Mouse (Mus musculus): ENCODE measurements around the gene Tspan33. TPM values are rescaled to one million over a fixed set of nuclear protein-coding genes. Genes with fewer than 3 reads are reported as not detected.
A peak's percentile ranks its signal among the peaks of the same experiment; 100 is the strongest.
"Not testable (repeated sequence)": the region's sequence is repeated elsewhere in the genome, so short reads cannot be mapped to it uniquely, and the experiment has no call there.

Tspan33 gene
- polyA plus RNA-seq, 1 experiment from 2014 or later: 7.4 TPM

GRCm38 (mm10) chr6:29729491-29729890 lies 35.5 kb downstream of the Tspan33 start:
- Histone ChIP-seq H3K36me3 (replicated peaks) (no peaks in the 10 kb centered on the region), H3K27ac (replicated peaks) (no peak overlapping the region), H3K27me3 (replicated peaks; ENCODE audit: low read depth, poor library complexity, severe bottlenecking) (no peaks in the 10 kb centered on the region), H3K9me3 (no peaks in the 10 kb centered on the region), H3K4me3 (no peak overlapping the region), H3K4me1 (peaks cover 2% of the 10 kb centered on the region; the same call in 1 of the 2 replicates)
- no peak for DNase-seq (ENCODE audit: low spot score)
- WGBS: 74% methylated on average over 1 of the region's 1 CpGs

- Histone ChIP-seq H3K9me3 (no peaks in the 10 kb centered on the region), H3K4me3 (peak within 1 kb of the TSS; percentile 97), H3K36me3 (replicated peaks) (peaks cover 25% of the 10 kb centered on the region), H3K4me1 (peaks cover 31% of the 10 kb centered on the region), H3K27me3 (replicated peaks; ENCODE audit: low read depth, poor library complexity, severe bottlenecking) (no peaks in the 10 kb centered on the region), H3K27ac (replicated peaks) (peak within 1 kb of the TSS; percentile 100)
- peak; percentile 96 for DNase-seq (ENCODE audit: low spot score)
- WGBS: under 1% methylated on average over 30 of the region's 30 CpGs
Observed at GRCm38 (mm10) chr6:29735336-29735688, 41.3 kb downstream of the Tspan33 start, which contains the start of gene Smo. Gene Smo, plus strand, starts transcription at chr6:29735503.

- peak overlapping the region; percentile 97 for H3K4me3 ChIP-seq
- DNase-seq (ENCODE audit: low spot score): peak; percentile 82
- WGBS: under 1% methylated on average over 75 of the region's 75 CpGs
- H3K4me1 ChIP-seq: peaks cover 31% of the 10 kb centered on the region
- H3K27me3 ChIP-seq (replicated peaks; ENCODE audit: low read depth, poor library complexity, severe bottlenecking): no peaks in the 10 kb centered on the region
- H3K36me3 ChIP-seq (replicated peaks): peaks cover 30% of the 10 kb centered on the region
- peak overlapping the region; percentile 100 for H3K27ac ChIP-seq (replicated peaks)
- H3K9me3 ChIP-seq: no peaks in the 10 kb centered on the region
Observed at GRCm38 (mm10) chr6:29735689-29736451, 41.8 kb downstream of the Tspan33 start.

GRCm38 (mm10) chr6:29736610-29737458 lies 42.8 kb downstream of the Tspan33 start:
- Histone ChIP-seq H3K9me3 (no peaks in the 10 kb centered on the region), H3K4me1 (peaks cover 31% of the 10 kb centered on the region), H3K27ac (replicated peaks) (peak overlapping the region; percentile 100), H3K27me3 (replicated peaks; ENCODE audit: low read depth, poor library complexity, severe bottlenecking) (no peaks in the 10 kb centered on the region), H3K36me3 (replicated peaks) (peaks cover 32% of the 10 kb centered on the region), H3K4me3 (peak overlapping the region; percentile 97)
- WGBS: 23% methylated on average over 13 of the region's 13 CpGs
- no peak for DNase-seq (ENCODE audit: low spot score)

- Histone ChIP-seq H3K27me3 (replicated peaks; ENCODE audit: low read depth, poor library complexity, severe bottlenecking) (no peaks in the 10 kb centered on the region), H3K36me3 (replicated peaks) (peaks cover 63% of the 10 kb centered on the region), H3K9me3 (peaks cover 16% of the 10 kb centered on the region), H3K27ac (replicated peaks) (no peak overlapping the region), H3K4me3 (no peak overlapping the region), H3K4me1 (no peaks in the 10 kb centered on the region)
- DNase-seq (ENCODE audit: low spot score): no peak
- WGBS: 95% methylated on average over 3 of the region's 3 CpGs
Observed at GRCm38 (mm10) chr6:29751466-29752152, 57.6 kb downstream of the Tspan33 start.

GRCm38 (mm10) chr6:29753336-29753735 lies 59.3 kb downstream of the Tspan33 start:
- peaks cover 80% of the 10 kb centered on the region for H3K36me3 ChIP-seq (replicated peaks)
- no peak for DNase-seq (ENCODE audit: low spot score)
- 92% methylated on average over 11 of the region's 11 CpGs for WGBS
- no peaks in the 10 kb centered on the region for H3K4me1 ChIP-seq
- H3K27me3 ChIP-seq (replicated peaks; ENCODE audit: low read depth, poor library complexity, severe bottlenecking): no peaks in the 10 kb centered on the region
- no peak overlapping the region for H3K4me3 ChIP-seq
- no peak overlapping the region for H3K27ac ChIP-seq (replicated peaks)
- peaks cover 4% of the 10 kb centered on the region for H3K9me3 ChIP-seq

GRCm38 (mm10) chr6:29756001-29756400 lies 62.0 kb downstream of the Tspan33 start:
- Histone ChIP-seq H3K27me3 (replicated peaks; ENCODE audit: low read depth, poor library complexity, severe bottlenecking) (no peaks in the 10 kb centered on the region), H3K4me1 (no peaks in the 10 kb centered on the region), H3K4me3 (no peak overlapping the region), H3K9me3 (no peaks in the 10 kb centered on the region), H3K27ac (replicated peaks) (no peak overlapping the region), H3K36me3 (replicated peaks) (peaks cover 95% of the 10 kb centered on the region)
- 92% methylated on average over 5 of the region's 5 CpGs for WGBS
- no peak for DNase-seq (ENCODE audit: low spot score)

- no peaks in the 10 kb centered on the region for H3K9me3 ChIP-seq
- H3K27ac ChIP-seq (replicated peaks): no peak overlapping the region
- no peaks in the 10 kb centered on the region for H3K4me1 ChIP-seq
- H3K4me3 ChIP-seq: no peak overlapping the region
- DNase-seq (ENCODE audit: low spot score): no peak
- H3K36me3 ChIP-seq (replicated peaks): peaks cover 95% of the 10 kb centered on the region
- no peaks in the 10 kb centered on the region for H3K27me3 ChIP-seq (replicated peaks; ENCODE audit: low read depth, poor library complexity, severe bottlenecking)
- WGBS: 94% methylated on average over 4 of the region's 4 CpGs
Observed at GRCm38 (mm10) chr6:29756476-29756875, 62.5 kb downstream of the Tspan33 start.

GRCm38 (mm10) chr6:29758417-29758816 lies 64.4 kb downstream of the Tspan33 start:
- Histone ChIP-seq H3K27me3 (replicated peaks; ENCODE audit: low read depth, poor library complexity, severe bottlenecking) (no peaks in the 10 kb centered on the region), H3K27ac (replicated peaks) (no peak overlapping the region), H3K9me3 (no peaks in the 10 kb centered on the region), H3K4me1 (no peaks in the 10 kb centered on the region), H3K36me3 (replicated peaks) (peaks cover 78% of the 10 kb centered on the region), H3K4me3 (no peak overlapping the region)
- DNase-seq (ENCODE audit: low spot score): peak; percentile 75
- WGBS: 42% methylated on average over 4 of the region's 4 CpGs

GRCm38 (mm10) chr6:29759012-29759679 lies 65.1 kb downstream of the Tspan33 start:
- H3K4me1 ChIP-seq: no peaks in the 10 kb centered on the region
- no peaks in the 10 kb centered on the region for H3K9me3 ChIP-seq
- 81% methylated on average over 13 of the region's 13 CpGs for WGBS
- DNase-seq (ENCODE audit: low spot score): no peak
- H3K27me3 ChIP-seq (replicated peaks; ENCODE audit: low read depth, poor library complexity, severe bottlenecking): no peaks in the 10 kb centered on the region
- H3K27ac ChIP-seq (replicated peaks): no peak overlapping the region
- H3K4me3 ChIP-seq: no peak overlapping the region
- peaks cover 71% of the 10 kb centered on the region for H3K36me3 ChIP-seq (replicated peaks)

- H3K27me3 ChIP-seq (replicated peaks; ENCODE audit: low read depth, poor library complexity, severe bottlenecking); H3K27ac ChIP-seq (replicated peaks); H3K9me3 ChIP-seq; H3K4me1 ChIP-seq; DNase-seq (ENCODE audit: low spot score); H3K4me3 ChIP-seq: not testable (repeated sequence)
- 96% methylated on average over 2 of the region's 2 CpGs for WGBS
- peaks cover 58% of the 10 kb centered on the region for H3K36me3 ChIP-seq (replicated peaks)
Observed at GRCm38 (mm10) chr6:29760397-29760796, 66.4 kb downstream of the Tspan33 start.

- DNase-seq (ENCODE audit: low spot score): no peak
- Histone ChIP-seq H3K36me3 (replicated peaks) (peaks cover 51% of the 10 kb centered on the region), H3K27me3 (replicated peaks; ENCODE audit: low read depth, poor library complexity, severe bottlenecking) (no peaks in the 10 kb centered on the region), H3K9me3 (no peaks in the 10 kb centered on the region), H3K4me3 (no peak overlapping the region), H3K27ac (replicated peaks) (no peak overlapping the region), H3K4me1 (no peaks in the 10 kb centered on the region)
- WGBS: 89% methylated on average over 4 of the region's 4 CpGs
Observed at GRCm38 (mm10) chr6:29761282-29761681, 67.3 kb downstream of the Tspan33 start.
